Mouse (Mus musculus) Muller cell, postnatal 12 days (primary cell): ENCODE measurements around the gene 4921509C19Rik.
"Not testable (repeated sequence)": the region's sequence is repeated elsewhere in the genome, so short reads cannot be mapped to it uniquely, and the experiment has no call there.

Experiments used
- DNase-seq: peaks from one replicate; pipeline ENCODE4 v3.0.0-alpha.2; 2015; ENCODE audit errors: inconsistent ontology term

Gene 4921509C19Rik

DNA sequence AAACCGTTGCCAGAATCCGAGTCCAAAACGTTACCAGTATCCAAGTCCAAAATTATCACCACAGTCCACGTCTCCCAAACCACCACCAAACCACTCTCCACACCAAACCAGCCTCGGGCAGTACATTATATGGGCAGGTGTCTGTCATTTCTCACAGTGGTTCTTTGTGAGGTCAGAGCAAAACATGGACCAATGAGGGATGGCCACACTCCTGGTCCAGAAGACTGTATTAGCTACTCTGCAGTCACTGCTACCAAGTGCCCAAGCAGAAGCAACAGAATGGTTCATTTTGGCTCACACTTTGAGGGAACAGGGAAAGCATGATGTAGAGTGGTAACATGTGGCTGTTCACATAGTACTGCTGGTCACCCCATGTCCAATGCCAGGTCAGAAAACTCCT, at the start of gene 4921509C19Rik:
Gene 4921509C19Rik (minus strand): TSS at position 101 of the 400 bp plus-strand sequence.
- not testable (repeated sequence) for DNase-seq

DNA sequence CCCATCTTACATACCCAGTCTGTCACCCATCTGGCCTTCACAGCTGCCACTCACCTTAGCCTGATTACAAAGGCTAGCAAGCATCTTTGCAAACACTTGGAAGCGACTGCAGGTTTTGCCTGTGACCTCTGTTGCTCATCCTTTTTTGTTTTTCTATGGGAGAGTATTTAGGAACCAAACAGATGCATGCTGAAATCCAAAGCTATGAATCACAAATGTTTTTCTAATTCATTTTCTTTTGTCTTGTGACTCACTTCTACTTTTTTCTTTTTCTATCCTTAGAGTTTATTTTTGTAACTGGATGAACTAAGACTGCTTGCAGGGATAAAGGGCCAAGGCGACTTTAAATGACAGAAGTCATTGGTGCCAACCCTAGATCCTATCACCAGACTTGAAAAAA, 49.6 kb upstream of the 4921509C19Rik start:
- peak; percentile 41 for DNase-seq

DNA sequence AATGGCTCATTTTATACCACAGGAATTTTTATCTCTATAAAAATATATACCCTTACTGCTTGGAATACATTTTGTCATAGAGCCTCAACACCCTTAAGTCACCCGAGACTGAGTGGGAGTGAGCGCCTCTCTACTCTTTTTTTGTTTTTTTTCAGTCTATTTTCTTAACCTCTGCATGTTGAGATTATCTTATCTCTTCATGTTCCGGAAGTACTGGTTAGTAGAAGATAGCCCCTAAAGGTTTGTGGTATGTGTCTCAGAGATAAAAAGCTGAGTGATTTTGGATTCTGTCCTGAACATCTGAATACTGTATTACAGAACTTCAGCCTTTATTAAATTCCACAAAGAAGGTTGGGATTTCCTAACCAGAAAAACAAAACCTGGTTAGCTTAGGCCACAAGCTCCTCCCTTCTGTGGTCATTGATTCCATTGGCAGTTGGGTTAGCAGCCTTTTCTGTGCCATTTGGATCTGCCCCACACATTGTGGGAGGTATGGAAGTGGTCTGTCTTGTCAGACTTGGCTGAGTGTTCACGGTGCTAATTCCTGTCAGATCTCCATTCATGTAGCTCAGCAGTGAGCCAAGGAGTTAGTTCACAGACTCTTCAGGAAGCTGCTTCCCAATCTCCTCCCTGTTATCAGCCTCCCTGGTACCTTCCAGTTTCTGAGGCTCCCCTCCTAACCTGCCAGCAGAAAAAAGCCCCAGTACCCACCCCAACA, 48.5 kb upstream of the 4921509C19Rik start:
- DNase-seq: peak; percentile 68

DNA sequence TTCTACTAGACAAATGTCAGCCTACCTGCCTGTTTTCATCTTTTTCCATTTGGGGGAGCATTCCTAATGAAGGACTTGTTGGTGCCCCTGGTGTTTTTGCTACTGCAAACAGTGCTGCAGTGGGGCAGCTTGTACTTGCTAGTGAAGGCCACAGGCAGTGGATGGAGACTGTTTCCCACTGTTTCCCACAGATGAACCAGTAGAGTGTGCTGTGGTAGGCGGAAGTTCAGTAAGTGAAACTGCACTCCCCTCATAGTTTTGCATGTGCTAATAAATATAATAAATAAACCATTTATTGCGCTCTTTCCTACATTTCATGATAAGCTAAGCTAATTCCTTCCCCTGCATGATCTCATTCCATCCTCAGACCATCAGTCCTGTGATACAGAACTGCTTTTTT, 43.0 kb upstream of the 4921509C19Rik start:
- DNase-seq: no peak

DNA sequence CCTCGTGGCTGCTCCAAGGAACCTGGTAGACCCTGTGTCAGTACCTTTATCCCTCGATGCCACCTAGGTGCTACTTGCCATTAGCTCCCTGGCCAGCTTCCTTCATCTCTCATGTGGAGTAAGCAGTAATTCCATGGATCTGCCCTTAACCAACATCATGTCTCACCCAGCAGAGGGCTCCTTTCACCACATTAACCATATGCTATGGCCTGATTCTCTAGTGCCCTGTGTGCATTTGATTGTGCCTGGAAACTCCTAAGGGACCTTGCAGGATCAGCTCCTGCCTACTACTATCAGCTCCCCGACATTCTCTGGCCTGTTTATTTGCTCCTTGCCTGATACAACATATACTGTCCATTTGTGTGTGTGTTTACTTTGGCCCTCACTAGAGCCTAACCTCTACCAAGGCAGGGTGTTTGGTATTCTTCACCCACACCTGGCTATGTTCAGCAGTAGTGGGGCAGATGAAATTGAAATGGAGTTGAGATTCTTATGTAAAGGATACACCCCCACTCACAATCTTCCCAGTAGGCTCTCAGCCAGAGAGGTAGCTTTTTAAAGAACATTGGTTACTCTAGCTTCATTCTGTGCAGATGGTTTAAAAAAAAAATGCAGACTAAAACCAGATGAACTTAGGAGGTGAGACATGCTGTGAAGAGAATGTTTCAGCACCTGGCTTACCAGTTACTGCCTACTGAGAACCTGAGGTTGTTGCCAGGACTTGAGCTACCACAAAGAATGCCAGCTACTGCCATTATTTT, 37.8 kb upstream of the 4921509C19Rik start:
- no peak for DNase-seq

DNA sequence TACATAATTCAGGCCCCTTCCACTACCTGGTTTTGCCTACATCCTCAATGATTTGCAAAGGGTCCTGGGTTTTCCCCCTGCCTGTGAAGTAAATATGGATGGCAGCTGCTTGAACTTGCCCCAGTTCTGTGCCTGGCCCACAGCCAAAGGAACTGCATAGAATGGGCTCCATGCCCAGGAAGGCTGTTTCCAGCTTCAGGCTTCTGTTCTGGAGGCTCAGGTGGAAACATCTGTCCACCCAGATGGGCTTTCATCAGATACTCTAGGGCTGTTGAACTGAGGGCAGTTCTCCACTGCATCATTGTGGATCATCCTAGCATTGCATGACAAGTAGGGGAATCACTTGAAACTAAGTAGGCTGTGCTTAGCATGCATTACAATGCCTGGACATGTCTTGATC, 36.2 kb upstream of the 4921509C19Rik start:
- no peak for DNase-seq

DNA sequence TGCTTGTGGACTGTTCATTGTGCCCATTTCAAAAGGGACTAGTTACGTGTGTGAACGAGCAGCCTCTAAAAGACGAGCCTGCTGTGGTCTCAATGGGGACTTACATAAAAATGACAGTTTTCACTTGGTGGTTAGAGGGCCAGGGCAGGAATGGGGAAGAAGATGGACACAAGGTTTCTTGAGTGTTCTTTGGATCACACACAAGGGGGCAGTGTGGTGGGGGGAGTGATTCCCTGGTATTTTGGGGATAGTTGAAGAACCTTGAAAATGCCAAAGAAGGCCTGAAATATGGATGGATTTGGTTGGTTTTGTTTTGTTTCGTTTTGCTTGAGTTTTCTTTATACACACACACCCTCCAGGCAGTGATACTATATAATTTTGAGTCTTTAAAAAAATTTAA, 28.3 kb upstream of the 4921509C19Rik start:
- DNase-seq: no peak

DNA sequence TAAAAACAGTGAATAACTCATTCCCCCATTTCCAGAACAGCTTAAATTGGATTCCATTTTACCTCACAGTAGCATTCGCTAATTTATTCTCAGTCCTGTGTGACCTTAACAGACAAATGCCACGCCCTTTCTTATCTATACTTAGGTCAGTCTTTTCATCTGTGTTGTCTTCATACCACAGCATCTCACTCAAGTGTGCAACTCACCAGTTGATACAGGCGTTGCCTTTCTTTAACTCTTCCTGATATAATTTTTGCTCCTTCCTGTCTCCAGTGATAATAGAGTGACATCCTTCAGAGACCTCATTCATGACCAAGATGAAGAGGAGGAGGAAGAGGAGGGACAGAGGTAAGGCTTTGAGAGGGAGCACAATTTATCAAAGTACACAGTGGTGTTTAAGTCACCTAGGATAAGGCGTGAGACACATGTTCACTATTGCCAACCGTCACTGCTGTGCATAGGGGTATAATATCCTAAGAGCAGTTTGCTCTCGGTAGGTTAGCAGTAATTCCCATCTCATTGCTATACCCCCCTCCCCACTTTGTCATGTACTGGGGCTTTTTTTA, 24.6 kb upstream of the 4921509C19Rik start:
- DNase-seq: no peak

DNA sequence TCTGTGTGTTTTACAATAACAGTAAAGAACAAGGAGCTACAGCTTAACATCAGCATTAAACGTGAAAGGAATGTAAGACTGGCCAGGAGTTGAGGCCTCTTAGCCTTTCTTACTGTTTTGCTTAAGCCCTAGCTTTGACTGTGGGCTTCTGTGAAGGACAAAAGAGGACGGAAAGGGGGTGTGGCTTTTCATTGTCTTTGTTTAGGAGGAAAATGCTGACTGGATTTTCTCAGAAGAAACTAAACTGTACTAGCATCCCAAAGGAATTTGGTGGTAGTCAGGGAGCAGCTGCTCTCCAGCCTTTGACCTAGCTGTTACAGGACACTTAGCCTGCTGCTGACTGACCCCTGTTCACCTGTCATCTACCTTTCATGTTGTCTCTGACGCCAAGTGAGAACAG, 22.4 kb upstream of the 4921509C19Rik start:
- no peak for DNase-seq

DNA sequence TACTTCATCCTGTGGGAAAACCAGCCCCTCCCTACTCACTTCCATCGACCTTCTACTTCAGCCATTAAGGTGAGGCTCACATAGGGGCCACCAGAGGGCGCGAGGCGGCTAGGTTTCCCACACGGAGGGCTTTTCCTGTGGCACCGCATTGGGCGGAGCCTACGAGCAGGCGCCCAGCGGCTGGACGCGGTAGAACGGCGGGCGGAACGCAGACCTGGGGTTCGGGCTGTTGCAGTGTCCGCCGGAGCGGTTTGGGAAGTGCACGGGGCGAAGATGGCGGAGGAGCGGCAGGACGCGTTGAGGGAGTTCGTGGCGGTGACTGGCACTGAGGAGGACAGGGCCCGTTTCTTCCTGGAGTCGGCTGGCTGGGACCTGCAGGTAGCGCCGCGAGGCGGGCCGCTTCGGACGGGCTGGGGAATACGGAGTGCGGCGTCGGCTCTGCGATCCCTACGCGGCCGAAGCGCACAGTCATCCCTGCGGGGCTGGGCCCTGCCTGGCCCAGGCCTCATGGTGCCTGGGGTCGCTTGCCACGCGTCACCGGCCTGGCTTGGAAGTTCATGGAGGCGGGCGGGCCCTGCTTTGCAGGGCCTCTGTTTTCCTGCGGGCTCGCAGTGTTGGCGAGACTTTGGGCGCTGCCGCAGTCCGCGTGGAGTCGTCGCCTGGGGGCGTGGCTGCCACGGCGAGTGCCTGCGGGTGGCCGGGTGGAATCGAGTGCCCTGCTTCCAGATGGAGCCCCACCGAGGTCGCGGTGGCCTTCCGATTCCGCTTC, 18.3 kb upstream of the 4921509C19Rik start, which contains the start of gene Nsfl1c:
Gene Nsfl1c (plus strand): TSS at position 148 of the 769 bp plus-strand sequence.
- DNase-seq: peak; percentile 95

DNA sequence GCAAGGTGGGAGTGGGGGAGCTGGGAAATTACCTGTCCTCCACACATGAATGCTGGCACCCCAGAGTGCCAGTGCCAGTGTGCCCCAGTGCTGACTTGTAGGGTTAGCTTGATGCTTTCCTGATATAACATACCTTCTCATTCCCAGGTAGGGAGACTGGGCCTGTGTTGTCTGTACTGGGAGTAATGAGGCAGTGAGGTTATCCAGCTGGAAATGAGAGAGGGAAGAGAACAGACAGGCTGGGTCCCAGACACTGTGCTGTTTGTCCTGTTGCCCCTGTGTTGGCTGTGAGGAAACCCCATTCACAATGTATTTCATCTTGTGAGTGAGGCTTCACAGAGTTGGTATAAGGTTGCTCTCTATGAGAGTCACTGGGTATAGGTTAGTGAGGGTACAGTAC, 10.5 kb upstream of the 4921509C19Rik start:
- no peak for DNase-seq

DNA sequence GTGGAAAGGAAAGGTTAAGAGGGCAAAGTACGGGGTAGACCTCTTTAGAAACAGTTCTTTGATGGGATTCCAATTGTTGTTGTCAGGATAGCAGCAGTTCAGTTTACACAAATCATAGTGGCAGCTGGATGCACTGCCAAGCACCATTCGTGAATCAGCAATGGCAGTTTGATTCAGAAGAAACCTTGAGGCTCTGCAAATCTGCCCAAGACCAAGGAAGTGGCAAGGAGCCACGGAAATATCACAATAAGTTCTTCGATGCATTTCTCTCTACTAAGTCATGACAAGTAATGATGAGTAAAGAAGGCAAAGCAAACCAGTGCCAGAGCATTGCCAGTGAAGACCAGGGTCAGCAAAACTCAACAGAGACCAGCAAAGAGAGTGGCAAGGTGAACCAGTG, 41.0 kb downstream of the 4921509C19Rik start:
- not testable (repeated sequence) for DNase-seq

DNA sequence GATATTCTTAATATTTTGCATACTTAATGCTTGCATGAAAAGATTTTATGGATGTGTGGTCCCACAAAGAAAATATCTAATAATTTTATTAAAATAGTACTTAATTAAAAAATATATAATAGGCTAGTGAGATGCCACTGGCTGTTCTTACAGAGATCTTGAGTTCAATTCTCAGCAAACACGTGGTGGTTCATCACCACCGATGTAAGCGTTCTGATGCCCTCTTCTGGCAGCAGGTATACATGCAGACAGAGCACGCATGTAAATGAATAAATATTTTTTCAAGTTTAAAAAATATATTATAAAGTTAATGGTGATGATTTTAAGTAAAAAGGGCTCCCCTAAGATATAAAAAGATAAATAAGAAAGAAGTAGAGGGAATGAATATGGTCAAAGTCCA, 41.8 kb downstream of the 4921509C19Rik start:
- DNase-seq: not testable (repeated sequence)
